Mouse (Mus musculus): ENCODE measurements at regions not wholly inside any gene's neighbourhood (a gene's known extent, or its start where the extent isn't known, plus 50 kb on each side); places are given as distances from the start of the nearest gene placed in this dataset.

- DNase-seq (ENCODE audit: extremely low spot score, low spot score): peak; percentile 78
Observed at GRCm38 (mm10) chr2:30743976-30744620, 59.4 kb downstream of the 1700001O22Rik start.

- DNase-seq (ENCODE audit: extremely low spot score, low spot score): peak; percentile 49
Observed at GRCm38 (mm10) chr2:30743265-30743846, 60.1 kb downstream of the 1700001O22Rik start.

- no peak for DNase-seq (ENCODE audit: extremely low spot score, low spot score)
Observed at GRCm38 (mm10) chr2:30741450-30741849, 62.0 kb downstream of the 1700001O22Rik start.

- no peak for DNase-seq (ENCODE audit: extremely low spot score, low spot score)
Observed at GRCm38 (mm10) chr2:30737759-30738158, 65.7 kb downstream of the 1700001O22Rik start.

- DNase-seq (ENCODE audit: extremely low spot score, low spot score): no peak
Observed at GRCm38 (mm10) chr2:30736705-30737104, 66.8 kb downstream of the 1700001O22Rik start.

GRCm38 (mm10) chr2:30736236-30736635 lies 67.2 kb downstream of the 1700001O22Rik start:
- DNase-seq (ENCODE audit: extremely low spot score, low spot score): no peak

GRCm38 (mm10) chr2:30733853-30734252 lies 69.6 kb downstream of the 1700001O22Rik start:
- no peak for DNase-seq (ENCODE audit: extremely low spot score, low spot score)

GRCm38 (mm10) chr2:30731832-30732231 lies 71.6 kb downstream of the 1700001O22Rik start:
- no peak for DNase-seq (ENCODE audit: extremely low spot score, low spot score)

GRCm38 (mm10) chr2:30727948-30728347 lies 75.5 kb downstream of the 1700001O22Rik start:
- no peak for DNase-seq (ENCODE audit: extremely low spot score, low spot score)

GRCm38 (mm10) chr2:30725601-30726489 lies 77.6 kb downstream of the 1700001O22Rik start:
- peak; percentile 79 for DNase-seq (ENCODE audit: extremely low spot score, low spot score)

- DNase-seq (ENCODE audit: extremely low spot score, low spot score): no peak
Observed at GRCm38 (mm10) chr2:30725186-30725585, 78.3 kb downstream of the 1700001O22Rik start.

- no peak for DNase-seq (ENCODE audit: extremely low spot score, low spot score)
Observed at GRCm38 (mm10) chr2:30724521-30724920, 78.9 kb downstream of the 1700001O22Rik start.

- peak; percentile 44 for DNase-seq (ENCODE audit: extremely low spot score, low spot score)
Observed at GRCm38 (mm10) chr2:30723059-30723587, 80.3 kb downstream of the 1700001O22Rik start.

- DNase-seq (ENCODE audit: extremely low spot score, low spot score): no peak
Observed at GRCm38 (mm10) chr2:30722263-30723050, 81.0 kb downstream of the 1700001O22Rik start.

GRCm38 (mm10) chr2:30721473-30722262 lies 81.8 kb downstream of the 1700001O22Rik start:
- peak; percentile 70 for DNase-seq (ENCODE audit: extremely low spot score, low spot score)

GRCm38 (mm10) chr2:30721048-30721461 lies 82.4 kb downstream of the 1700001O22Rik start:
- DNase-seq (ENCODE audit: extremely low spot score, low spot score): no peak

GRCm38 (mm10) chr2:30720291-30720690 lies 83.2 kb downstream of the 1700001O22Rik start:
- no peak for DNase-seq (ENCODE audit: extremely low spot score, low spot score)

GRCm38 (mm10) chr2:30719611-30720290 lies 83.7 kb downstream of the 1700001O22Rik start:
- peak; percentile 72 for DNase-seq (ENCODE audit: extremely low spot score, low spot score)

GRCm38 (mm10) chr2:30718741-30719381 lies 84.6 kb downstream of the 1700001O22Rik start:
- DNase-seq (ENCODE audit: extremely low spot score, low spot score): peak; percentile 94
